Mouse (Mus musculus) brain, adult 2 months (tissue): Measurements from ENCODE around the gene Hes2.

Source experiments
- DNase-seq: peaks from one replicate; pipeline ENCODE4 v3.0.0; 2011; ENCODE audit warnings: low read depth, low spot score

Gene Hes2

DNA sequence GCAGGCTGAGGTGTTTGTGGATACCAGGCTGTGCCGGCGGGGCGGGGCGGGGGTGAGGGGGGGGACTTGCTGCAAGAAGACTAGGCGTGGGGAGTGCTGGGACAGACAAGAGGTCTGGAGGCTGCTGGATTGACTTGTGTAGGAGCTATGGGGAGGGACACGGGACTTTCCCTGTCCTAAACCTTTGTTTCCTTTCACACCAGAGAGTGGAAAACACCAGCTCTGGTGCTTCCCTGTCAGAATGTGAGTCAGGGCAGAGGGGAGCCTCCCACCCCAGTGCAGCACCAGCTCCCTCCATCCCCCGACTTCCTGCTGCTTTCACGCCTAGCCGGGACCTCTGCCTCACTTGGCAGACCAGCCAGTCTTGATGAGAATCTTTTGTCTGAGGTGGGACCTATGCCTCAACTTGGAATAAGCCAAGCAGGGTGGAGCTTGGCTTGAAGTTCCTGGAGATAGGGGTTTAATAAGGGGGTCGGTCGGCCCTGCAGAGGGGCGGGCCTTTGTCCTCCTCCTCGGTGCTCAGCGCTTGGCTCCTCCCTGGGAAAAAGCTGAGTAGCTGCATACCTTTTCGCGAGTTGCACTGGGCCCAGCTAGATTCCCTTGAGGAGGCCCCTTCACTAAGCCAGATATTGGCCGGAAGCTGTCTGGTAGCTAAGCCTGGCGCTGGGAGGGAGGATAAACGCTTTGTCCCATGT is 27.0 kb downstream of the Hes2 start:
- no peak for DNase-seq

DNA sequence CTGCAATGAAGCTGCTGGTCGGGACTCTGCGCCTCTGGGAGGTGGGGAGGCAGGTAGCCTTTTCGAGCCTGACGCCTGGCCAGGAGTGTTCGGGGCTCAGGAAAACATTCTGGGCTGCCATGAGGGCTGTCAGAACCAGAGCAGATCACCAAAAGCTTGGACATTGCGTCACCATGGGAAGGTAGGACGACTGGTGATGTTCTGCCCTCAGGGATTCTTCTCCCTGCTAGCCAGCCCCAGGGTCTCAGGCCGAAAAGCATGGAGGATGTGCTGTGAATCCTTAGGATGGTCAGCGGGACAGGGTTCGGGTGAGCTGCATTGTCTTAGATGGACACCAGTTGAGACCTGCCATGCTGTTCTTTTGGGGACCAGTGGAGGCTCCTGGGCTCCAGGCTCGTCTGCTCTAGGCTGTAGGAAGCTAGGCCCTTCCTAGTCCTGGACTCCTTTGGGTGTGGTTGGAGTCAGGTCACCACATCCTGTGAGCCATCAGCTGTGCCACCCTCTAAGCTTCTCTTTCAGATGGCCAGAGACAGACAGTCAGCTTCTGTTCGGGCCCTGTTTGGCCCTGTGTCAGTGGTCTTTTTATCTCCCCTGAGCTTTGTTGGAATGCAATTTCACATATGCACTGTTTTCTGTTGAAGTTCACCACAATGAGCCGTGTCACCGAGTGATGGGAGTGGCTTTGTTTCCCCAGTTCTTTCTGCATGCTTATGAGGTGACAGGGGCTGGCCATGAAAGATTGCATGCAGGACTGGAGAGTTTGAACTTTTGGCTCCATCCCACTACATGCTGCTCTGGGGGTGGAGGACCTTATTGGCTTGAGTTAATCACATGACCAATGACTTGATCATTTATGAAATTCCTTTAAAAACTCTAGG is 27.8 kb downstream of the Hes2 start:
- DNase-seq: peak; percentile 50

DNA sequence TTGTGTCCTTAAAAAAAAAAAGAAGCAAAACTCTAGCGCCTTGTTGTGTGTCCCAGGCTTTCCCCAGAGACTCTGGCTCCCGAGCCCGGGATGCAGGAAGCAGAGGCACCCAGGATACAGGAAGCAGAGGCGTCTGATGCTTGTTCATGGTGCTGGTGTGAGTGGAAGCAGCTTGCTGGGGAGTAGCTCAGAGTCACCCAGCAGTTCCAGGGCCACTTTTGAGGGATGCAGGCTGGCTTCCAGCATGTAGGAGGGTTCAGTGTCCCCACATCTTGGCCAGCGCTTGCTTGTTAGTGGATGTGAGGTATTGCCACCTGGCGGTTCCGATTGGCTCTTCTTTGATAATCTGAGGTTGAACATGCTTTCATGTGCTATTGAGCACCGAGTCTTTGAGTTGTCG is 28.5 kb downstream of the Hes2 start:
- DNase-seq: no peak

DNA sequence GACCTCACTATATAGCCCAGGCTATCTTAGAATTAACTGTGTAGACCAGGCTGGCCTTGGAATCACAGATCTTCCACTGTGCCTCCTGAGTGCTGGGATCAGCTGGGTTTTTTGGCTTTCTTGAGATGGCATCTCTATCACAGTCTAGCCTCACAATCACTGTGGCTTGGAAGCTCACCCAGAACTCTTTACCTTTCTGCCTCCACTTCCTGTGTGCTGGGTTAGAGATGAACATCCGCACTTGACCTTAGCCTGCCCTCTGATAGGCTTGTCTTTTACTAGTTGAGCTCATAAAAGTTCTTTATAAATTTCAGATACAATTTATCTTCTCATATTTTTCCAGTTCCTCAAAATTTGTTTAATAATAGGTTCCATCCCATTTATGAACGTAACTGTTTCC is 30.0 kb downstream of the Hes2 start:
- DNase-seq: no peak

DNA sequence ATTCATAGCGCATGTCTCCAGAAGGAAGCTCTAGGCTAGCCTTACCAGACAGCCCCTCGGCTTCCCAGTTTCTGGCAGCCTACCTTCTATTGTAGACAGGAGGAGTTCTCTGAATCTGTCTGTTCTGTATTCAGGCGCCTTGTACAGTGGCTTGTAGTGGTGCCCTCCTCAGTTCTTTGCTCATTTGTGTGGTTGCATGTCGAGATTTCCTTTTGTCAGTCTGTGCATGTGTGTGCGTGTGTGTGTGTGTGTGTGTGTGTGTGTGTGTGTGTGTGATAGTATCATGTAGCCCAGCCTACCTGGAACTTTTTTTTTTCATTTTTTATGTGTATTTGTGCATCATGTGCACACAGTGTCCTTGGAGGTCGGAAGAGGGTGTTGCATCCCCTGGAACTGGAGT is 30.4 kb downstream of the Hes2 start:
- DNase-seq: no peak

DNA sequence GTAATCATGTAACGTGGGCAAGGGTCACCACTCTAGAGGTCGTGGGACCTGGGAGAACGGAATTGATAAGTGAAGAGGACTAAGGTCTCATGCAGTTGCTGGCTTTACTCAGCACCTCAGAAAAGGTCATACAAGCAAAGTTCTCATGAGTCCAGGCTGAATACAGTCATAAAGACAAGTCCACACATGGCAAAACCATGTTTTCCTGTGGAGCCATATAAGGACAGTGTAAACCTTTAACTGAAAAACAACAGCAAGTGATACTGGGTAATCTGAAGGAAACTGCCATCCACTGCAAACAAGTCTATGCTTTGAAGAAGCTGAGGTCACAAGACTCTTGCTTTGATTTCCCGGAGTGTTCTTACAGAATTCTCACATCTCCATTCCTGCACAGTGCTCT is 31.0 kb downstream of the Hes2 start:
- DNase-seq: no peak

DNA sequence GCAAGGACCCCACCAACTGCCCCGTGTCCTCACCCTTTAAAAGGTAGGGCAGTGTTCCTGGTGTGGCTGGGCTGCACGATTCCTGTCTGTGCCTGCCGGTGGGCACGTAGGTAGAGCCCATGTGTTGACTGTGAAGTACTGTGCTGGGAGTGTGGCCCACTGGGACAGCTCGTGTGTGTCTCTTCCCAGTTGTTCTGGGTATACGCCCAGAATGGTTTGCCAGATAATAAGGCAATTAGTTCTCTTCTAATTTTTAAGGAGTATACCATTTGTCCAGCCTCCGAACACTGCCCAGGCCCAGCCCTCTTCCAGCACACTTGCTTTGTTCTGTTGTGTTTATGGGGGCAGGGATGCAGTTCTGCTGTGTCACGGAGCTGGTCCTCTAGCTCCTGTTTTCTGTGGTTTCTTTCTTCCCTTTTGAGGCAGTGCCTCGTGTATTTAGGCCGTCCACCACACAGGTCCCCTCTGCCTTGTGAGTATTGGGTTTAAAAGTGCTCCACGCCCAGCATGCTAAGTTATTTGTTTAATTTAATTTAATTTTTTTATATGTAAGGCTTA is 31.5 kb downstream of the Hes2 start:
- DNase-seq: peak; percentile 76

DNA sequence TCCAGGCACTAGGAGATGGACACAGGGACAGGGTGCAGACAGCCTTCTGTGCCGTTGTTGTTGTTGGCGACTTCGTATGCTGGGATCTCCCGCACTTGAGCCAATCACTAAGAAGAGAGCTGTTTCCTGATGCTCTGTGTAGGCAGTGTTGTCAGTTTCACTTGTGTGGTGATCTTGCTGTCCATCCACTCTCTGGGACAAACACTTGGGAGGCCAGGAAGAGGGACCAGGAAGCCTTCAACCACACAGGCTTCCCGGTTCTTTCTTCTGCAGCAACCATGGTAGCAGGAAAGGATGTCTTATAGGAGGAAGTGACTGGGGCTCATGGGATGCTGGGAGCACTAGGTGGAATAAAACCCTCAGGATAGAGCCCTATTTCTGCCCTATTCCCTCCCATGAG is 32.0 kb downstream of the Hes2 start:
- no peak for DNase-seq

DNA sequence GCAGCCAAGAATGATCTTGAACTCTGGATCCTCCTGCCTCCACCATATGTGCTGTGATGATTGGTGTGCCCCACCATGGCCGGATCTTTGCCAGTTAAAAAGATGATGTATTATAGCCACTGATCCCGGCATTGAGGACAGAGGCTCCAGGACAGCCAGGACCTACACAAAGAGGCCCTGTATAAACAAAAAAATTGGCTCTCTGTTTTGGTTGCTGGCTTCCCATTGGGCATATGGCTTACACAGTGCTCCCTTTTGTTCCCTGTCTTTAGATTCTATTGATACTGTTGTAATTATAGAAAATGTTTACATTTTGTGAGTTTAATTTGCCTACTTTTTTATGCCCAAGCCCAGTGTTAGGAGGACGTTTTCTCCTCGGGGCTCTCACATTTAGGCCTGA is 33.9 kb downstream of the Hes2 start:
- DNase-seq: peak; percentile 84

DNA sequence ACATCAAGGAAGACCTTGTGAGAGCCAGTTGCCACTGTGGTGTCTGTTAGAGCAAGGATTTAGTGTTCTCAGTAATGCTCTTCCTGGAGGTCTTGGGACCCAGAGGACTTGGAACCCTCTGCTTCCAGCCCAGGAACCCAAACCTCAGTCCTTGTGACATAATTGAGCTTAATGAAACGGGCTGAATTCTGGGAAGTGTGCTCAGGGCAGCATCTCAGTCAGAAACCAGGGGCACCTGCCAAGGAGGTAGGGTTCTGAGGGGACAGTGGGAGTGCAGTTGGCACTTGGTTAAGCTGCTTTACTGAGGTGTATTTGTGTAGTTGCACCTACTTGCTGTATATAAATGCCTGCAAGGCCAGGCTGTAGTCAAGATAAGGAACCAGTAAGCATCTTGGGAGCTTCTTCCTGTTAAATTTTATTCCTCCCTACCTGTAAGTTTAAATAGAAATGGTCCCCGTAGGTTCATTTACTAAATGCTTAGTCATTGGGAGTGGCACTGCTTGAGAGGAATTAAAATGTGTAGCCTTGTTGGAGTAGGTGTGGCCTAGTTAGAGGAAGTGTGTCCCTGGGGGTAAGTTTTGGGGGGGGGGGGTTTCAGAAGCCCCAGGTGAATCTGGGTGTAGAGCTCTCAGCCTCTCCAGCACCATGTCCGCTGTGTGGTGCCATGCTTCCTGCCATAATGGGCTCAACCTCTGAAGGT is 36.0 kb downstream of the Hes2 start:
- no peak for DNase-seq

DNA sequence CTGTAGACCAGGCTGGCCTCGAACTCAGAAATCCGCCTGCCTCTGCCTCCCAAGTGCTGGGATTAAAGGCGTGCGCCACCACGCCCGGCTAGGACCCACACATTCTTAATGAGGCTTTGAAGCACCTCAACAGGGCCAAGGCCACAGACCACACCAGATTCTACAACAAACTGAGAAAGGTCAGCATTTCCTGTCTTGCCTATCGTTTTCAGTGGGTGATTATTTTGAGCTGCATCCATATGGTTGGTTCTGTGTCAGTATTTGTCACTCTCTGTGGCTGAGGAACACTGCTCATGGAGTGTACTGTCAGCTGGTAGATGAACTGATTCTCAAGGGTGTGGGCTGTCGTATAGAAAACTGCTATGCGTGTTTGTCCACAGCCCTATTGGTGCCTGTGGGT is 37.6 kb downstream of the Hes2 start:
- no peak for DNase-seq

DNA sequence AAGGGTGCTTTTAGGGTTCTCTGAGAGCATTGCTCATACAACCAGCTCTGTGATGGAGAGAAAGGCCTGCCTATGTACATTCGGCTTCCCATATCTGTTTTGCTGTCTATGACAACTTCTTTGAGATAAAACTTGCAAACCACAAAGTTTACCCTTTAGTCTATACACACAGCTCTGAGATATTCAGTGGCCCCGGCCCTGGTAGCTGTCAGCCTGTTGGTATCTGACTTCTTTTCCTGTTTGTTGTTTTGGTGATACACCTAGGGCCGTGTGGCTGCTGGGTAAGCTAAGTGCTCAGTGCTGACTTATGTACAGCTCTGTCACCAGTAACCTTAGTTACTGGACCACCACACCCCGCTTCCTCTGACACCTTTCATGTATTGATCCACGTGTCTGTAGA is 38.9 kb downstream of the Hes2 start:
- no peak for DNase-seq

DNA sequence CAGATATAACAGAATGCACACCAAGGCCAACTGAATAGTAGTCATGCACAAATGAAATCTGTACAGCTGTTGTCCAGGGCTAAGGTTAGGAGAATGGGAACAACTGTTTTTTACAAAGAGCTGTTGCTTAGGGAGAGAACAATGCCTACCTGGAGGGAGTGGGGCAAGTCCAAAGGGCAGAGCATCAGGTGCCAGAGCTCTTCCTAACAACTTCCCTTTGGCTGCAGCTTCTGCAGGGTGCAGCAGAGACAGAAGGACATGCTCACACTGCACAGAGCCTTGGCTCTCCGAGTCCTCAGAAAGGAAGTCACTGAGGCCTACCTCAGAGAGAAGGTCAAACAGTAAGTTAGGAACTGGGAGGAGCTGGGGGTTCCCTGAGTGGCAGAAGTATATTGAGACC is 41.0 kb downstream of the Hes2 start:
- DNase-seq: no peak

DNA sequence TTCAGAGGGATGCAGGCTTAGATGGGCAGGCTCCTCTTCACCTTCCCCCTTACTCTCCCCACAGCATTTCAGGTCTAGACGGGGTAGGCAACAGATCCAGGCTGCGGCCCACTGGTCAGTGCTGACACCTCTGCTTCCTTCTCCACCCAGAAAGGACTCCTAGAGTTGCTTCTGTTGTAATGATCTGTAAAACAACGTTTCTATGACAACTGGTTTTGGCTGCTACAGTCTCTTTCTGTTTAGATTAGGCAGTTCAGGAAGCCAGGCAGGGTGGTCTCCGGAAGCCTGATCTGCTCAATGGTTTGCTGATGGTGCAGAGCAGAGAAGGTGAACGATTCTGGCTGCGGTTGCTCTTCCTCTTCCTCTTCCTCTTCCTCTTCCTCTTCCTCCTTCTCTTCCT is 42.8 kb downstream of the Hes2 start:
- DNase-seq: no peak

DNA sequence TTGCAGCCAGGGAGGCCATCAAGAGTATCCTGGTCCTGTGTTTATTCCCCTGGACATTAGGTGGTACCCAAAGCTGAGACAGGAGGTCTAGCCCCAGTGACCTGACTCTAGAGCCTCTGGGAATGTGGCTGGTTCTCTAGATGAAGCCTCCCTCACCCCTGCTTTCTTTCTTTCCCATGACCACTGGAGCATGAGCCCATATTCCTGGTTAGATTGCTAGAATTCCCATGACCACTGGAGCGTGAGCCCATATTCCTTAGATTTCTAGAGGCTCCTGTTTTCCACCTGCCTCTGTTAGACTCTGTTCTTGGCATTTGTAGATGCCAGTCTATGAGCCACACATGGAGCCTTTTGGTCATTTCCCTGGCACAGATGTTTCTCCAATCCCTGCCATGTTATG is 43.8 kb downstream of the Hes2 start:
- DNase-seq: no peak

DNA sequence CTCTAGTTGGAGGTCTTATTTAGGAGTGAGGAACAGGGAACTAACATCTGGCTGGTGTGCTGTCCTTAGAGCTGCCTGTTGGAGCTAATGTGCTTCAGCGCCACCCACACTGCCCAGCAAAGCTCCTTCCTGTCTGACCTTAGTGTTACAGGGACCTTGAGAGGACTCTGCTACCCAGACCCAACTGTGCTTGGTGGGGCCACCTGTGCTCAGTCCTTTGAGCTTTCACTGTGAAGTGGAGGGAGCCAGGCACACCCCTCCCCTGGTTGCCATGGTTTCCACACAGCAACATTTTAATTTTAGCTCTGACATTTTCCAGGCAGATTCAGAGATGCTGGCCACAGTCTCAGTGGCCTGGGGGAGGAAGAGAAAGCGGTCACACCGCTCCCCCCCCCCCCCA is 44.2 kb downstream of the Hes2 start:
- peak; percentile 85 for DNase-seq

DNA sequence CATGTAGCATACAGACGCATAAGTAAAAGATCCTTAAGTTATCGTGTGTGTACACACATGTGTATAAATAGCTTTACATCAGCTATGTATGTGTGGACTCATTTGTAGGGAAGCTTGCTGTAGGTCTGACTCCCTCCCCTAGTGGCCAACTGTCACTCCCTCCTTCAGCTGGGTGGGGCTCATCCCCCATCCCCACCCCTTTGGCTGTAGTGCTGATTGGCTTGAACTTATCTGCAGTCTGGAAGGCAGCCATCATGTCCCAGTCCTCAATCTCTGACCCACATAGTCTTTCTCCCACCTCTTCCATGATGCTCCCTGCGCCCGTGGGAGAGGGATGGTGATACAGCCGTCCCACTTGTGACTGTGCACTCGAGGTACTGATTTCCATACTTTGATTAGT is 46.0 kb downstream of the Hes2 start:
- DNase-seq: no peak

DNA sequence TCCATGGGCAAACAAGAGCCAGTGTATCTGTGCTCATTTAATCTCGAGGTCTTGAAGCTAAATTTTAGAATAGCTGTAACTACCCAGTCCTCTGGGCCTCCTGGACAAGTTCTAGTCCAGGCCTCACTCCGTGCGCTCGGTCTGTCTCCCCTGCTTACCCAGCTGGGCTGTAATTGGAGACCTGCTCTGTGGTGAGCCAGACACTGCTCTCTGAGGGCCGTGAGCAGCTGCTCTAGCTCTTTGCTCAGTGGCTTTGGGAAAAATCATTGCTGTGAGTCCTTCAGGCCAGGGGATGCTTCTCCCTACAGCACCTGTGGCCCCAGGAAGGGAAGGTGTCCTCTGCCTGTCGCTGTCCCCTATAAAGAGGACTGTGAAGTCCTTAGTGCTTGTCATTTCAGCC is 47.5 kb downstream of the Hes2 start:
- no peak for DNase-seq

DNA sequence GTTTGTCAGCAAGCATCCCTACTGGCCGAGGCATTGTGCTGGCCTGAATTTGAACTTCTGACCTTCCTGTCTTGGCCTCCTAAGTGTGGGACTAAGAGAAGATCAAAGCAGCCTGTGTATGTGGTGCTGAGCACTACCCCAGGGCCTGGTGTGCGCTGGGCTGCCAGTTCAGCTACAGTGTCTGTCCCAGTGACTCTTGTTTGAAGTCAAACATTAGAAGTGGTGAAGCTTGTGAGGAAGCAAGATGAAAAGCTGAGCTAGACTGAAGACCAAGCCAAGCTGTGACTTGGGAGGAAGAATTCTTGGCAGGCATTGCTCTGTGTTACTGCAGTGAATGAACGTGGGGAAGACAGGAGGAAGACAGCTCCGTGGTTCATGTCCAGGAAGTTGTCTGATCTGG is 51.0 kb downstream of the Hes2 start:
- DNase-seq: peak; percentile 62
